Mouse (Mus musculus): ENCODE data around the gene Amy2a4.
"Not testable (repeated sequence)": the region's sequence is repeated elsewhere in the genome, so short reads cannot be mapped to it uniquely, and the experiment has no call there.

GRCm38 (mm10) chr3:113291349-113291748 lies at the start of gene Amy2a4:
- not testable (repeated sequence) for TF ChIP-seq CTCF (IDR thresholded peaks at IDR 0.05; ENCODE audit: extremely low read depth, insufficient read length, insufficient replicate concordance, low read depth, low read length); POLR2A (IDR thresholded peaks at IDR 0.05; ENCODE audit: low read depth, low read length)
